Mouse (Mus musculus): ENCODE data around the gene Lpcat3.
"Not testable (repeated sequence)": the region's sequence is repeated elsewhere in the genome, so short reads cannot be mapped to it uniquely, and the experiment has no call there.

The Lpcat3 gene

DNA sequence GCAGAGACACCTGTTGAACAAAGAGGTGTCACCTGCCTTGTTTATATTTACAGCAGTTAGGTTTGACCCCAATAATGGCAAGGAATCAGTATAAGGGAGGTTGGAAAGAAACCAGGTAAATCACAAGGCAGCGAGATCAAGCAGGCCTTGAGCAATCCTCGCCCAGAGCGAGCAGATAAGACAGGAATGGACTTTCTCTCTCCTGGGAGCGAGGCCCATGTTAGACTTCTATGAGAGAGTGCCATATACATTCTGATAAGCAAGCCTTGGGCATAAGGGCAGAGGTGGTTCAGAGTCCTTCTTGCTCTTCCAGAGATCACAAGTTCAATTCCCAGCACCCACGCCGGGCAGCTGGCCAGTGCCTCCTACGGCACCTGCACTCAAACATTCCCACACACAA lies 15.9 kb downstream of the Lpcat3 start:
- no peak for DNase-seq (ENCODE audit: low spot score in 2 of 2)

DNA sequence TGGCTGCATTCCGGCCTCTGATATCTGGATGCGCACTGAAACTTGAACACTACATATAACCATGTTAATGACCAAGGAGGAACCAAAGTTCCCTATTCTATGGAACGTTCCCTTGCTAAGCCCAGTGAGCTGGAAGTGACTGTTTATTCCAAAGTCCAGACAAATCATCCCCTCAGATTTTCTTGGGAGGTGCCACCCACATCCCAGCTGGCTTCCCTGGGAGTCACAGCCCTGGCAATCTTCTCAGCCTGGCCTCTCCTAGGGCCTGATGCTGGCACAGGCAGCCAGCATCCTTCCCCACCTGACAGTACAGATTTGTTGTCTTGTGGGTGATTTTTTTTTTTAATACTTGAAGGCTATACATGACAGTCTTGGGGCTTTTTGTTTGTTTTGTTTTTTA lies 16.7 kb downstream of the Lpcat3 start:
- DNase-seq (ENCODE audit: low spot score in 2 of 2) = no peak

DNA sequence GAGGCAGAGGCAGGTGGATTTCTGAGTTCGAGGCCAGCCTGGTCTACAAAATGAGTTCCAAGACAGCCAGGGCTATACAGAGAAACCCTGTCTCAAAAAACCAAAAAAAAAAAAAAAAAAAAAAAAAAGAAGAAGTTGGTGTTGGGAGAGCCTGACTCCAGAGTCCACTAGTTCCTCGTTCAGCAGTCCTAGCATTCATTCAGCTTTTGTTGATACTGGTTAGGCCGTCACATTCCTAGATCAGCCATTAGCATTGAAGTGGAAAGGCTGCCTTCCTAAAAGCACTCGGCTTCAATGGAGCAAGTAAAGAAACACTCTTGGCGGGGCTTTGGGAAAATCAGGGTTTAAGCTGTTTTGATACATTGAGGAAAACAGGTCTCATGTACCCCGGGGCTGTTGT lies 19.5 kb downstream of the Lpcat3 start:
- DNase-seq (ENCODE audit: low spot score in 2 of 2) = not testable (repeated sequence)

DNA sequence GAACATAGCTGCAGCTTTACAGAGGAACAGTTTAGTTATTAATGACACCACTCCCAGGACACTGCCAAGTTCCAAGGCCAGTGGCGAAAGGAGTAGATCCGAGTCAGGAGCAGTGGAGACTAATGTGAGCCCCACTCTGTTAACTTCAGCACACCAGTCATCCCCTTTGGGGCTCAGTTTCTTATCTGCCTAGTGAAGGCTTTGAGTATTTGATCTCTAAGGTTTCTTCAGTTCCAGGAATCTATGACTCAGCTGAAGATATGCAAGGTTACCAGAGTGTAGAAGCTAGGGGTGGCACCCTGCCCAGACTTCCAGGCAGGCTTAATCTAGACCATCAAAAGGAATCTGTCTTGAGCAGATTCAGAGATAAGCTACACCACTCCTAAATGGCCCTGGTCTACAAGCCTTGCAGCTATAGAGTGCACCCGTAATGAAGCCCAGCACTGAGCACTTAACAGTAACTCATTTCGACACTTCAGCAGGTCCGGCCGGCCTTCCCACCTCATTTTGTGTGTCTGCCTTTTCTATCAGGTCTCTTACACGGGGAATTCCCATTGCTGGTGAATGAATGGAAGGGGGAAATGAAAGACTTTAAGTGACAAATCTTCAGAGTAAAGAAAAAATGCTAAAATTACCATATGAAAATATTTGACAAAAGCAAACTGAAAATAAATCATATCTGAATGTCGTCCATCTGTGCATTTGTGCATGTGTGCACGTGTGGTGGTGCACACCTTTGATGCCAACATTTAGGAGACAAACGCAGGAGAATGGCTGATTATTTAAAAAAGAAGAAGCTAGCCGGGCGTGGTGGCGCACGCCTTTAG lies 21.0 kb downstream of the Lpcat3 start:
- DNase-seq (ENCODE audit: low spot score in 2 of 2) = no peak

DNA sequence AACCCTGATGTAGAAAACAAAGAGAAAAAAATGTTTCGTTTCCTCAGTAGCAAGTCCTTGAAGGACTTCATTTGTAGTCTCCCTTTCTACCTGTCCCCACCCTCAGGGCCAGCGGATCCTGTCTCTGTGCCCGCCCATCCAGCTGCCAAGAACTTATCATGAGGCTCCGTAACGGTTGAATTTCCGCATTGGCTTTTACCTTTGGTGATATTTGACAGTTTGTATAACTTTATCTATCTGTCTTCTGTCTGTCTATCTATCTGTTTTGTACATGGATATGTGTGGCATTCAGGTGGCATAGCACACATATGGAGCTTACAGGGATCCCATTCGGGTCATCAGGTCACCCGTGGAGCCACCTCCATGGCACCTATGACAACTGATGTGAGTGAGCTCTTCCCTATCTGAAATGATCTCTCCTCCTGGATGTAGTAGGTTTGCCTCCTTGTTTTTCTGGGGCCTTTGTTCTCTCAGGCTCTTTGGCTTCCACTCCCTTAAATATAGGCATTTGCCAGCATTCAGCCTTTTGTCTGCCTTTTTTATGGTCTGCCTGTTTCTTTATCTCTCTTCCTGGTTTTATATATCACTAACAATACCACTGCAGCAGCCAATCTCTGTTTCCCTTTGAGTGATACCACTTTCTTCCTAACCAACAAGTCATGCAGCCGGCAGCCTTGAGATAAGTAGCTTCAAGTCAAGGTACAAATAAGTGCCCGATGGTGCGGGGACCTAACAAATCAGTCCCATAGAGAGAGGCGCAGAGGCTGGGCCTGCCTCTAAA lies 23.0 kb downstream of the Lpcat3 start:
- no peak for DNase-seq (ENCODE audit: low spot score in 2 of 2)

DNA sequence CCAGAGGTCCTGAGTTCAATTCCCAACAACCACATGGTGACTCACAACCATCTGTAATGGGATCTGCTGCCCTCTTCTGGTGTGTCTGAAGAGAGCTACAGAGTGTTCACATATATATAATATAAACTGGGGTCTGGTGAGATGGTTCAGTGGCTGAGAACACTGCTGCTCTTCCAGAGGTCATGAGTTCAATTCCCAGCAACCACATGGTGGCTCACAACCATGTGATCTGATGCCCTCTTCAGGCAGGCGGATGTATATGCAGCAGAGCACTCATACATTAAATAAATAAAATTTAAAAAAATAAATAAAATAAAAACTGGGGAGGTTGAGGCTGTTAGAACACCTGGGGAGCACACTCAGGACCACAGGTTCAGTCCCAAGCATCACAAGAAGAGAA lies 23.8 kb downstream of the Lpcat3 start:
- DNase-seq (ENCODE audit: low spot score in 2 of 2) = not testable (repeated sequence)

DNA sequence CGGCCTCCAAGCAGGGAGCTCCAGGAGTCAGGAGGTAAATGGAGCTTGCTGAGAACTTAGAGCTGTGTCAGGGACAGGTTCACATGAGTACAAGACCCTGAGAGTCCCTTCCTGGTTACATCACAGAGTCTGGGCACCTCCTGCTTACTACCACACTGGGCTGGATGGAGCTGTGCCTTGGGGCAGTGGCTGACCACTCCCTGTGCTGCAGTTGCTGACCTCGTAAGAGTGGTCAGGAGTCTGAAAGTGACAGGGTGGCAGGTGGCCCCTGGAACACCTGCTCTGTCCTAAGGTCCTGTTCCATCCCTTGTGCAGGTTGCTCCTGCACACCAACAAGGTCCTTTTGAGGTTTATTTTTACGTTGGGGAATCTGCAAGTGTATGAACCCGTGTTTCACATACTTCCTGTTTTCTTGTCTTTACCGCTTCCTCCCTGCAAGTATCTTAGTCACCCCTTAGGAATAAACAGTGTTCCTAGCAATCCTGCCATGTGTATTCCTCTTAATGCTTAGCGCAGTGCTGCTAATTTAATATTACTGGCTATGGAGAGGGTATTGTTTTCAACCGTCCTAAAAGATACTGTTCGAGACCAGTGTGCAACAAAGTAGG lies 25.4 kb downstream of the Lpcat3 start:
- DNase-seq (ENCODE audit: low spot score in 2 of 2) = no peak

DNA sequence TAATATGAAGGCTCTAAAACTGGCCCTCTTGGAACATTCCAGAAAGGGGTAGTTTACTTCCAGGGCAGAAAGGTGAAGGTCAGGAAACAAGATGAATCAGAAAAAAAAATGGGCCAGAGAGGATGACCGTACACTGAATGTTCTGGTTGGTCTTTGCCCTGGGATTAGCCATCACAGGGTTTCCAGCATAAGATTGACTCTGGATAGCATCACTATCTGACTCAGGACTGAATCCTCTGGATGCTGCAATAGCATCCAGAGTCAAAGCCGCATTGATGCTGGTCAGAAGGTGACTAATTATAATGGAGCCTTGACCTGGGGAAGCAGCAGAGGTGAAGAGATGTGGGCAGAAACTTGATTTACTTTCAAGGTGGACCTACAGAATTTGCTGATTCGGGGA lies 26.2 kb downstream of the Lpcat3 start:
- DNase-seq (ENCODE audit: low spot score in 2 of 2) = no peak

DNA sequence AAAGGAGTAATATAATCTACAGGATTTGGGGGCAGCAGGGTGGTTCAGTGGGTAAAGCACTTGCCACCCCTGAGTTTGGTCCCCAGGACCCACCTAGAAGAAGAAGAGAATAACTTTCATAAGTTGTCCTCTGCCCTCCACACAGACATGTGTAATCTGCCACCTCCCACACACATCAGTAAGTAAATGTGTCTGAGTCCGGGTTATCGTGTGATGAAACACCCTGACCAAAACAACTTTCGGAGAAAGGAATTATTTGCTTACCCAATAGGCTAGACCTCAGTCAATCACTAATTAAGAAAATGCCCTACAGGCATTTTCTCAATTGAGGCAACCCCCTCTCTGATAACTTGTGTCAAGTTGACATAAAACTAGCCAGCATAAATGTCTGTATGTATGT lies 27.7 kb downstream of the Lpcat3 start:
- DNase-seq (ENCODE audit: low spot score in 2 of 2) = no peak

DNA sequence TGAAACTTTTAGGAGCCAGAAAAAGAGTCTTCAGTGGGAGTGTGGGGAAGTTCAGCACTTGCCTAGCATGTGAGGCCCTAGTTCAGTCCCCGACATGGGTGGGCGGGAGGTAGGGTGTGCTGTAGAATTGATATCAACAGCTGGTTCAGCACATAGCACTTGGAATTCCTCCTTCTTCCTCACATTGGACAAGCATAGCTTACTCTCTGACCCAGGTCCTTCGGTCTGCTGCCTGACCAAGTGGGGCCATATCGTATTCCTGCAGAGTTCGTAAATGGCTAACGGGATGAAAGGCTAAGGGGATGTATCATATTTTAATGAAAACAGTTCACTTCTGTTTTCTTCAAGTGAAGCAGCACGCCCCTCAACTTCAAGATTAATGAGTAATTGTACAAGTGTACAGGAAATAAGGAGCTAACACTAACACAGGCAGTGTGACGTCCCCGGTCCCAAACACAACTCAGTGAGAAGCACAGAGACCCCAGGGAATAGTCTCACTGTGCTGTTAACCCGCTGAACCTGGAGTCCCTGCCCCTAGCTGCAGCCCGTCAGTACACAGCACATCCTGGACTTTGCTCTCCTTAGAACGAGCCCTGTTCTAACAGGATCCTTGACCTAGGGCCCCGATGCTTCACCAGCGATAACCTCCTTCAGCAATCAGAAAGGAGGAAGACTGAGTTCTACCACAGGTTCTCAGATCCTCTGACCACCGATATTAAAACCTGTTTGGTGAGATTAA lies 30.6 kb downstream of the Lpcat3 start:
- no peak for DNase-seq (ENCODE audit: low spot score in 2 of 2)

DNA sequence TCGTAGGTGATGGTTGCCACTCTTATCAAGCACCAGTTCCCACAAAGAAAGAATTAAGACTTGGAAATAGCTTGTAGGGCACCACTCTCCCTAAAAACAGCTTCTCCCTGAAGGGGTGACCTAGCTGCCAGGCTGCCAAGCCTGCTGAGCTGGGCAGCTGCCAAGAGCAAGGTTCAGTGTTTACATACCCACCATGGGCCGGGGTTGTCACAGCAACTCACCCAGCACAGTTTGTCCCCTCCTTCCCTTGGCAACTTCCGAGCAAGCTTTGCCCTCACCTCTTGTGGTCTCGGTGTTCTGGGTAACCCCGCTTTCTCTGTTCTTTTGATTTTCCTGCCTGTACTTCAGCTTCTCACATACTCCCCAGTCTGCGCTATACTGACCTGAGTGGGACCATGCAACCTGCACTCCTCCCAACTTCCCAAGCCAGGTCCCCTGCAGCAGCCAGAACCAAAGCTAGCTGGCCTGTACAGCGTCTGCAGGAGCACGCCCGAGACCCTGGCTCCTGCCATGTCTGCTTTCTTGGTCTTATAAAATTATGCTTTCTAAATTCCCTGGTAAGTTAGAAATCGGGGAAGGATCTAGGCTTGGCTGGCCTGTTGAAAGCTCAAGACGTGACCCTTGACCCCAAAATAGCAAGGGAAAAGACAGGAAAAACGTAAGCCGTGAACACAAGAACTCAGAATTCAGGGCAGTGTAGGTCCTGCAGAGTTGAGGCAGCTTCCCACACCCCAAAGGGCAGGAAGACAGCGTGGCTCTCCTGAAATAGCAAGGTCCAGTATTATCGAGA lies 31.5 kb downstream of the Lpcat3 start:
- peak in 1 of 2 experiments; percentile 45 for DNase-seq (ENCODE audit: low spot score in 2 of 2)

DNA sequence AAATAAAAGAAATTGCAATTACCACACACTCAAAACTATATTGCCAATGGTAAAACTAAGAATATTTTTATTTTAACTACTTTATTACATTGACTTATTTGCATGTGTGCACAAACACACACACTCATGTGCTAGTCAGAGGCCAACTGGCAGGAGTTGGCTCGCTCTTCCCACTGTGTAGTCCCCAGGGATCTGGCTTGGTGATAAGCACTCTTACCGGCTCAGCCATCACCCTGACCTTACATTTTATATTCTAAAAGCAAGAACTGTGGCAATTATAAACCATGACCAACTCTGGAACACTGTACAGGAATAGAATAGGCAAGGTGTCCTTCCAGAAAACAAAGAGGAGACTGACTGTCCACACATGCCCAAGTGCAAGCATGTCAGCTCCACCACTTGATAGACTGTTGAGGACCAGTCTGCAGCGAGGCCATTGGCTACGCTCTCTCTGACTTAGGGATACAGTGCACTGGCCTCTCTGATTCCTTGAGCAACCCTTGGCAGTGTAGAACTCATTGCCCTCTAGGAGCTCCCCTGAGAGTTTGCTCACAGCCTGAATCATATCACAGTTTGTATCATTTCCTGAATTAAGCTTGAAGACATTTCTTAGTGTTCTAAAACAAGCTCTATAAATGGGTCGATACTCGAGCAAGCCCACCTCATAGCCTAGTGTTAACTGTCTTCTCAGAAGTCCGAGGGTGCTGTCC lies 33.8 kb downstream of the Lpcat3 start:
- DNase-seq (ENCODE audit: low spot score in 2 of 2) = no peak

DNA sequence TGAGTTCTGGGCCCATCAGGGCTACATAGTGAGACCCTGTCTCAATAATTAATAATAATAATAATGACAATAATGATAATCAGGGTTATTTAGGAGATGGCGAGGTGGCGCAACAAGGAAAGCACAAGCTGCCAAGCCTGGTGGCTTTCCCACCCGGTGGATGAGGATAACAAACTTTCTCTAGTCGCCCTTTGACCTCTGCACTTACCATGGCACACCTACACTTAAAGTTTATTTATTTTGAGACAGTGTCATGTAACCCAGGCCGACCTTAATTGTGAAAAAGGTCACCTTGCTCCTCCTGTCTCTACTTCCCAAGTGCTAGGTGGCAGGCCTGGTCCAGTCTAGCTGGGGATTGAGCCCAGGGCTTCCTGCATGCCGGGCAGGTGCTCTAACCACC lies 35.9 kb downstream of the Lpcat3 start:
- no peak for DNase-seq (ENCODE audit: low spot score in 2 of 2)

DNA sequence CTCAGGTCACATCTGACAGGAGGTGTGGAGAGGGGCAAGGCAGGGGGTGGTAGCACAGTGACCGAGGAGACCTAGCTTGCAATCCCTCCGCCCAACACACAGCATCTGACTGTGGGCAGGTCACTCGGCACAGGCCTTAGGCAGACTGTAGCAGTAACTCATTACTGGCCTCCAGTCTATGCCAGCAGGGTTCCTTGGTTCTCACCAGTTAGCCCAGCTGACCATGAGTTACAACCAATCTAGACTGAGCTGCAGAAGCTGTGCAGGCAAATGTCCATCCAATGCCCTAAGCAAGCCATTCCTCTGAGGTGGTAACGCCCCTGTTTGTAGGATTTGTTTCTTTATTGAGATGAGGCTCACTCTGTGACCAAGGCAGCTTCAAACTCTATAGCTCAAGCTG lies 36.5 kb downstream of the Lpcat3 start:
- DNase-seq (ENCODE audit: low spot score in 2 of 2) = no peak

DNA sequence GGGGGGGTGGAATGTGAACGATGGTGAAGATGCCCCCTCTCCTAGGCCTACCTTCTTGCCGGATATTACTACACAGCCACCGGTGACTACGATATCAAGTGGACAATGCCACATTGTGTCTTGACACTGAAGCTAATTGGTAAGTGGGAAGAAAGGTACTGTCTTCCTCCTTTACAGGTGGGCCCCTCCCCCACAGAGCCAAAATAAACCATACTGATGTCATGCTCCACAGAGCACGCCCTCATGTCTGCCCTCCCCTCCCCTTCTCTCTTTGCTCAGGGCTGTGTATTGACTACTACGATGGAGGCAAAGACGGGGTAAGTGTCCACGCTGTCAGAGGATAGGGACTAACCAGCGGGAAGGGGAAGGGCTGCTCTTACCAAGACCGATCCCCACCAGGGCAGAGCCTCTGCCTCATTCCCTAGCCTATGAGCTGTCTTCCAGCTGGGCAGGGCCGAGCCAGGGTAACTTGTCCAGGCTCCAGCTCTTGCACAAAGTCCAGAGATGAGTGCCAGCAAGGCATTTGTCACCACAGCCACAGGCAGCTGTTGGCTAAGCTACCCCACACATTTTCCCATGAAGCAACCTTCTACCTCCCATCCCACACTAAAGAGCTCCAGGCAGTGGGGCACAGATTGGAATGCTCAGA lies 37.3 kb downstream of the Lpcat3 start:
- peak in 1 of 2 experiments; percentile 32 for DNase-seq (ENCODE audit: low spot score in 2 of 2)

DNA sequence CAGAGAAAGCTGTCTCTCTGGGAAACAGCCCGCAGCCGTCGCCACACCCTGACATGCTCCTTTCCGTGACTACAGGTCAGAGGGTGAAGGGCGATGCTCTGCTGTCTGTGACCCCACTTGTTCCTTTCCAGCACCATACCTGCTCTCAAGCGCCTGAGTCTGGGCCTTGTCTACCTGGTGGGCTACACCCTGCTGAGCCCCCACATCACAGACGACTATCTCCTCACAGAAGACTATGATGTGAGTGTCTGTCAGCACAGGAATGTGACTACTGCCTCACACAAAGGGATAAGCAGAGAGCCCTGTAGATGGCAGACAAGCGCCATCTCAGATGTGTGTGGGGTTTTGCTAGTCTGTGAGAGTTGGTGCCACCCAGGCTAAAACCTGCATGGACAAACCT lies 38.5 kb downstream of the Lpcat3 start:
- DNase-seq (ENCODE audit: low spot score in 2 of 2) = no peak

DNA sequence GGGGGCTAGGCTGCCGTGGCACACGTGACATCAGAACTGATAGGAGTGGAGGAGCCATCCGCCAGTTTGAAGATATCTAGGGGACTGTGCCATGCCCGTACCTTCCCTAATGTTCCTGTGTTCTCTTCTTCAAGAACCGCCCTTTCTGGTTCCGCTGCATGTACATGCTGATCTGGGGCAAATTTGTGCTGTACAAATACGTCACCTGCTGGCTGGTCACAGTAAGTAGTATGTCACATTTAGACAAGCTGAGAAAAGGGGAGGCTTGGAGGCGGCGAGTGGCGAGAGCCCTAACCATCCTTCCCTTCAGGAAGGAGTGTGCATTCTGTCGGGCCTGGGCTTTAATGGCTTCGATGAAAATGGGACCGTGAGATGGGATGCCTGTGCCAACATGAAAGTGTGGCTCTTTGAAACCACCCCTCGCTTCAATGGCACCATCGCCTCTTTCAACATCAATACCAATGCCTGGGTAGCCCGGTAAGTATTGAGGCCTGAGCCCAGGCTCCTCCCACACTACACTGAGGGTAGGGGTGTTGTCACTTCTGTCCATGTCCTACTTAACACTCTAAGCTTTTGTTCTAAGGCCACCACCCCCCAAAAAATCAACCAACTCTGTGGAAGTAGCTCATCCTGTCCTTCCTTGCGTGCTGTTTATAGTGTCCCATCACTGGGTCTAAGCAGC lies 39.4 kb downstream of the Lpcat3 start:
- DNase-seq (ENCODE audit: low spot score in 2 of 2) = no peak

DNA sequence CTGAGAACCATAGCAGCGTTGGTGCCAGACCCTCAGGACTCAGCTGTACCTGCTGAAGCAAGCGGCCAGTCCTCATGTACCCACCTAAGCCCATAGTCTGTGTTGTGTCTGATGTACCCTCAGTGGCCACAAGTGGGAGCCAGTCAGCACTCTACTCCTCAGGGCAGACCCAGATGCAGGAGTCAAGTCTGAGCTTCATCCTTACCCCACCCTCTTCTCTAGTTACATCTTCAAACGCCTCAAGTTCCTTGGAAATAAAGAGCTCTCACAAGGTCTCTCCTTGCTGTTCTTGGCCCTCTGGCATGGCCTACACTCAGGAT lies 39.9 kb downstream of the Lpcat3 start:
- peak; percentile 53 to 78 for DNase-seq (ENCODE audit: low spot score in 2 of 2)

DNA sequence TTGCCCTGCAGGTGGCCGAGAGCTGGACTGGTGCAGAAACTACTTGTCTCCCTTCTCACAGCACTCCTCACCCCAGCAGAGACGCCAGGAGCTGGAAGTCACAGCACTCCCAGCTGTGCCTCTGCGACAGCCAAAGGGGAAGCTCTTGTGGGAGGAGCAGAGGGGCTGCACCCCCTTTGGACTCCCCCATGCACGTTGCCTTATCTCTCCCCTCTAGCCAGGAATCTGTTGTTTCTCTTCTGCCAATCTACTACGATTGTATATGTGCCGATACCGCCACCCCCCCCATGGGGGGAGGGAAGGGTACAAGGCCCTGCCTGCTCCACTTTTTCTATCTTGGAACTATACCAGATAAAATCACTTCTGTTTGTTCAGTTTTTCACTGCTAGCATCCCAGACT lies 41.0 kb downstream of the Lpcat3 start:
- no peak for DNase-seq (ENCODE audit: low spot score in 2 of 2)

DNA sequence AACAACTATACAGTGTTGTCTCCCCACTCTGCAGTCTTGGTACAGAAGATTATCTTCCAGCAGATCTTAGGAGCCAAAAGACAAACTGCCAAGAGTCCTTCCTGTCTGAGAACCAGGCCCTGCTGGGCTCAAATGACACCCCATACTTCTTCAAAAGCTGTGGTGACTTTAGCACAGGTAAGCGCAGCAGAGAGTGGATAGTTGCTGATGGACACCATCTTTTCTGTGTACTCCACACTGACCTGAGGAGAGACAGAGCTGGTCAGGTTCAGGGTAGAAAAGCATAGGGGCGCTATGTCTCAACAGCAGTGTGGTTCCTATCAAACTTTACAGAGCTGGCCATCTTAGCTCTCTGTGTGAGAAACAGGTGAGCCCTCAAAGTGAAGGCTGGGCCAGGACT lies 41.6 kb downstream of the Lpcat3 start:
- no peak for DNase-seq (ENCODE audit: low spot score in 2 of 2)

Measured in cerebellum, postnatal 4 days (tissue).